Mouse (Mus musculus) erythroblast, embryonic 14.5 days (primary cell): ENCODE results near the gene Slc22a15.

Source experiments
- GATA1 ChIP-seq: IDR thresholded peaks from 2 replicates; pipeline ENCODE4 v1.6.1; 2012; ENCODE audit warnings: low read length, inconsistent platforms, mixed read lengths
- TAL1 ChIP-seq: IDR thresholded peaks from 3 replicates; pipeline ENCODE4 v1.6.1; 2012; ENCODE audit warnings: low read length, inconsistent platforms, mixed read lengths

DNA sequence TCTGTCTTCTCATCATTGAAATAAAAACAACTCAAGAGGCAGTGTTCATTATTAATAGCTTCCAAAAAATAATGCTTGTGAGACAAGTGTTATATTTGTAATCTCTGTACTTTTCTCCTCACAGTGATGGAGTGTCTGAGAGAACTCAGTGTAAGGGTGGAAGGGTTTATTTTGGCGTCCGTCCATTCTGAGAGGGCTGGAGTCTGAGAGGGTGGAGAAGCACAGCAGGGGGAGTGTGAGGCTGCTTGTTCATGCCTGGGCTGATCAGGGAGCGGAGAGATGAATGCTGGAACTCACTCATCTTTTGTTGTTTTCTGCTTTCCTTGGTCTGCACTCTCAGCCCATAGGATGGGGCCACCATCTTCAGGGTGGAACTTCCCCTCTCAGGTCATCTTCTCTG lies 38.7 kb downstream of the Slc22a15 start:
- TF ChIP-seq GATA1, result no peak
- no peak for TF ChIP-seq TAL1
